Mouse (Mus musculus) limb, embryonic 12.5 days (tissue): Measurements from ENCODE around the gene Cadm3. TPM values are rescaled to one million over a fixed set of nuclear protein-coding genes. Genes with fewer than 3 reads are reported as not detected.
"Not testable (repeated sequence)": the region's sequence is repeated elsewhere in the genome, so short reads cannot be mapped to it uniquely, and the experiment has no call there.

Experiments used
- ATAC-seq: fragments of 200-750 bp; cut with Nextera tagmentation; 2 replicates; pipeline ENCODE4 v1.8.0; 2017; ENCODE audit warnings: low read depth, moderate TSS enrichment; ENCODE audit not compliant: insufficient number of reproducible peaks, insufficient read depth, low FRiP score, low TSS enrichment
- H3K27ac ChIP-seq: fragments of 300-500 bp; sonication (generic); 2 replicates; pipeline ENCODE4 v1.5.1; 2016; ENCODE audit warnings: mild to moderate bottlenecking, moderate library complexity
- H3K27me3 ChIP-seq: fragments of 300-500 bp; sonication (generic); 2 replicates; pipeline ENCODE4 v1.6.1; 2016; ENCODE audit warnings: mild to moderate bottlenecking, moderate library complexity
- H3K36me3 ChIP-seq: fragments of 300-500 bp; sonication (generic); 2 replicates; pipeline ENCODE4 v1.6.1; 2016; ENCODE audit warnings: mild to moderate bottlenecking, moderate library complexity
- H3K4me1 ChIP-seq: fragments of 300-500 bp; sonication (generic); replicated peaks from 2 replicates; pipeline ENCODE4 v1.6.1; 2016
- H3K4me2 ChIP-seq: fragments of 300-500 bp; sonication (generic); 2 replicates; pipeline ENCODE4 v1.6.1; 2016; ENCODE audit warnings: mild to moderate bottlenecking, moderate library complexity
- H3K4me3 ChIP-seq: fragments of 300-500 bp; sonication (generic); replicated peaks from 2 replicates; pipeline ENCODE4 v1.5.1; 2016; ENCODE audit warnings: mild to moderate bottlenecking
- H3K9ac ChIP-seq: fragments of 300-500 bp; sonication (generic); replicated peaks from 2 replicates; pipeline ENCODE4 v1.6.1; 2016; ENCODE audit warnings: mild to moderate bottlenecking, moderate library complexity
- H3K9me3 ChIP-seq: fragments of 300-500 bp; sonication (generic); 2 replicates; pipeline ENCODE4 v1.6.1; 2016; ENCODE audit warnings: mild to moderate bottlenecking, moderate library complexity
- WGBS: fragments of 180-500 bp; shearing (Covaris S2); methylation state at CpG from one replicate; pipeline ENCODE4 v1.1.7; 2016; 5-methylcytosine and 5-hydroxymethylcytosine counted together
- polyA plus RNA-seq: library from polyadenylated mRNA; unstranded; fragments of >200 nt; fragmentation: Nextera tagmentation; extraction: Ambion mirVana; gene quantifications from 2 replicates; pipeline ENCODE4 v1.2.1, GENCODE M21; 2016

Cadm3 gene
- polyA plus RNA-seq, 1 experiment from 2014 or later = 0.61 TPM

- ATAC-seq = no peak
- no peak overlapping the region for H3K27ac ChIP-seq
- H3K36me3 ChIP-seq = no peaks in the 10 kb centered on the region
- WGBS = 63% methylated on average over 6 of the region's 6 CpGs
- H3K9ac ChIP-seq = no peak overlapping the region
- H3K4me1 ChIP-seq = no peaks in the 10 kb centered on the region
- H3K9me3 ChIP-seq = no peaks in the 10 kb centered on the region
- no peak overlapping the region for H3K4me3 ChIP-seq
- no peaks in the 10 kb centered on the region for H3K27me3 ChIP-seq
- no peak overlapping the region for H3K4me2 ChIP-seq
Observed at GRCm38 (mm10) chr1:173322249-173322627, 45.3 kb downstream of the Cadm3 start.

GRCm38 (mm10) chr1:173321593-173322248 is 45.8 kb downstream of the Cadm3 start:
- 79% methylated on average over 8 of the region's 8 CpGs for WGBS

GRCm38 (mm10) chr1:173317925-173318477 is 49.5 kb downstream of the Cadm3 start:
- H3K4me1 ChIP-seq = no peaks in the 10 kb centered on the region
- no peak for ATAC-seq
- WGBS = 86% methylated on average over 2 of the region's 2 CpGs
- no peaks in the 10 kb centered on the region for H3K36me3 ChIP-seq
- no peak overlapping the region for H3K4me2 ChIP-seq
- H3K9ac ChIP-seq = no peak overlapping the region
- no peaks in the 10 kb centered on the region for H3K9me3 ChIP-seq
- H3K27ac ChIP-seq = no peak overlapping the region
- no peaks in the 10 kb centered on the region for H3K27me3 ChIP-seq
- no peak overlapping the region for H3K4me3 ChIP-seq

More at GRCm38 (mm10) chr1:173321593-173322248, 45.8 kb downstream of the Cadm3 start:
- Histone ChIP-seq H3K9me3 (no peaks in the 10 kb centered on the region), H3K4me3 (no peak overlapping the region), H3K4me2 (no peak overlapping the region), H3K27me3 (no peaks in the 10 kb centered on the region), H3K9ac (no peak overlapping the region), H3K4me1 (no peaks in the 10 kb centered on the region), H3K36me3 (no peaks in the 10 kb centered on the region), H3K27ac (no peak overlapping the region)
- no peak for ATAC-seq

GRCm38 (mm10) chr1:173315725-173316124 is 51.8 kb downstream of the Cadm3 start:
- H3K4me3 ChIP-seq = no peak overlapping the region
- no peak overlapping the region for H3K27ac ChIP-seq
- no peaks in the 10 kb centered on the region for H3K27me3 ChIP-seq
- H3K4me2 ChIP-seq = no peak overlapping the region
- H3K9ac ChIP-seq = no peak overlapping the region
- ATAC-seq = no peak
- WGBS = 85% methylated on average over 3 of the region's 3 CpGs
- H3K4me1 ChIP-seq = no peaks in the 10 kb centered on the region
- no peaks in the 10 kb centered on the region for H3K36me3 ChIP-seq
- no peaks in the 10 kb centered on the region for H3K9me3 ChIP-seq

- not testable (repeated sequence) for H3K36me3 ChIP-seq, H3K9ac ChIP-seq, ATAC-seq, H3K4me2 ChIP-seq, H3K27ac ChIP-seq, H3K4me3 ChIP-seq, H3K27me3 ChIP-seq, H3K4me1 ChIP-seq, H3K9me3 ChIP-seq
- WGBS = 83% methylated on average over 7 of the region's 7 CpGs
Observed at GRCm38 (mm10) chr1:173313535-173314050, 53.9 kb downstream of the Cadm3 start.

- not testable (repeated sequence) for H3K4me2 ChIP-seq, H3K9ac ChIP-seq
- 54% methylated on average over 3 of the region's 3 CpGs for WGBS
Observed at GRCm38 (mm10) chr1:173302795-173303194, 64.7 kb downstream of the Cadm3 start.

More at GRCm38 (mm10) chr1:173302795-173303194, 64.7 kb downstream of the Cadm3 start:
- ATAC-seq, H3K9me3 ChIP-seq, H3K36me3 ChIP-seq, H3K4me3 ChIP-seq, H3K27me3 ChIP-seq, H3K27ac ChIP-seq, H3K4me1 ChIP-seq: not testable (repeated sequence)

Other genes starting within 250 kb of the Cadm3 start
- not detected in 2 replicates for gene Olfr1408, start 230.3 kb downstream of the Cadm3 start, polyA plus RNA-seq
- gene Olfr1406, start 177.1 kb downstream of the Cadm3 start, polyA plus RNA-seq = not detected in 2 replicates
- gene Olfr218, start 169.9 kb downstream of the Cadm3 start, polyA plus RNA-seq = not detected in 2 replicates
- not detected in 2 replicates for gene Olfr1404, start 155.3 kb downstream of the Cadm3 start, polyA plus RNA-seq
- not detected in 2 replicates for gene Fcer1a, start 140.5 kb downstream of the Cadm3 start, polyA plus RNA-seq
- gene Olfr418, start 101.7 kb downstream of the Cadm3 start, polyA plus RNA-seq = not detected in 2 replicates
- not detected in 2 replicates for gene Mptx2, start 89.9 kb downstream of the Cadm3 start, polyA plus RNA-seq
- gene Ackr1, start 33.9 kb downstream of the Cadm3 start, polyA plus RNA-seq = 0.91 and 1.3 TPM in 2 replicates
- 1.1 and 1.5 TPM in 2 replicates for gene Aim2, start 16.8 kb downstream of the Cadm3 start, polyA plus RNA-seq
- not detected in 2 replicates for gene Ifi206, start 123.3 kb upstream of the Cadm3 start, polyA plus RNA-seq
- not detected in 2 replicates for gene Ifi214, start 168.3 kb upstream of the Cadm3 start, polyA plus RNA-seq
- gene Ifi213, start 231.6 kb upstream of the Cadm3 start, polyA plus RNA-seq = not detected in 2 replicates